Mouse (Mus musculus) liver, embryonic 14.5 days (tissue): ENCODE measurements around the gene Ppip5k1. TPM values are rescaled to one million over a fixed set of nuclear protein-coding genes. Genes with fewer than 3 reads are reported as not detected.

Experiments used
- ATAC-seq: fragments of 200-750 bp; cut with Nextera tagmentation; 2 replicates; pipeline ENCODE4 v1.8.0; 2017; ENCODE audit warnings: moderate number of reproducible peaks, mild to moderate bottlenecking, moderate library complexity; ENCODE audit not compliant: insufficient read depth
- DNase-seq, 3 experiments: peaks; one replicate each; pipeline ENCODE4 v3.0.0-alpha.2; 2012 to 2013; ENCODE audit warnings: low read depth in 3 of 3, low spot score in 3 of 3
- H3K27ac ChIP-seq: fragments of 300-500 bp; sonication (generic); 2 replicates; pipeline ENCODE4 v1.5.1; 2014; ENCODE audit warnings: moderate library complexity, mild to moderate bottlenecking, control low read depth, inconsistent platforms
- H3K27me3 ChIP-seq: fragments of 300-500 bp; sonication (generic); 2 replicates; pipeline ENCODE4 v1.6.1; 2014; ENCODE audit warnings: mild to moderate bottlenecking, low read length, moderate library complexity; ENCODE audit not compliant: control insufficient read depth, insufficient read depth
- H3K36me3 ChIP-seq: fragments of 300-500 bp; sonication (generic); replicated peaks from 2 replicates; pipeline ENCODE4 v1.6.1; 2014; ENCODE audit warnings: low read depth; ENCODE audit not compliant: control insufficient read depth, insufficient read depth
- H3K4me1 ChIP-seq, 2 experiments: fragments of 200-500 bp in 1 of 2; fragments of 300-500 bp in 1 of 2; sonication (generic) in 1 of 2; replicated peaks; 2 replicates each; pipeline ENCODE4 v1.6.1; 2012 to 2014; ENCODE audit warnings: antibody characterized with exemption in 1 of 2, inconsistent platforms in 1 of 2, low read length in 1 of 2; ENCODE audit not compliant: control insufficient read depth in 2 of 2, insufficient read depth in 2 of 2
- H3K4me2 ChIP-seq: fragments of 300-500 bp; sonication (generic); 2 replicates; pipeline ENCODE4 v1.6.1; 2014; ENCODE audit warnings: low read depth, mild to moderate bottlenecking, control low read depth, moderate library complexity
- H3K4me3 ChIP-seq, 2 experiments: fragments of 200-500 bp in 1 of 2; fragments of 300-500 bp in 1 of 2; sonication (generic) in 1 of 2; 2 replicates each; pipeline ENCODE4 v1.5.1; 2012 to 2014; ENCODE audit warnings: low read depth in 2 of 2, low read length in 2 of 2, mild to moderate bottlenecking in 2 of 2, control low read depth in 1 of 2, inconsistent platforms in 1 of 2, moderate library complexity in 1 of 2; ENCODE audit not compliant: insufficient read depth in 1 of 2
- H3K9ac ChIP-seq: fragments of 300-500 bp; sonication (generic); replicated peaks from 2 replicates; pipeline ENCODE4 v1.6.1; 2014; ENCODE audit warnings: mild to moderate bottlenecking, control low read depth, moderate library complexity
- H3K9me3 ChIP-seq: fragments of 300-500 bp; sonication (generic); 2 replicates; pipeline ENCODE4 v1.6.1; 2016; ENCODE audit warnings: low read length, mixed read lengths; ENCODE audit not compliant: control insufficient read depth
- CTCF ChIP-seq: IDR thresholded peaks from 2 replicates; pipeline ENCODE4 v1.5.1; 2016; ENCODE audit warnings: antibody characterized with exemption, low read depth, control low read depth
- EP300 ChIP-seq: IDR thresholded peaks from 2 replicates; pipeline ENCODE4 v1.6.1; 2016; ENCODE audit warnings: antibody characterized with exemption, low read depth
- WGBS: fragments of 180-500 bp; shearing (Covaris S2); extraction: QIAGEN DNeasy Blood & Tissue Kit; methylation state at CpG from one replicate; pipeline ENCODE4 v1.1.7; 2014; ENCODE audit not compliant: insufficient replicate concordance; 5-methylcytosine and 5-hydroxymethylcytosine counted together
- polyA plus RNA-seq, 2 experiments: library from polyadenylated mRNA; depleted of rRNA in 1 of 2; stranded (reverse) in 1 of 2; unstranded in 1 of 2; fragments of >200 nt; fragmentation: Nextera tagmentation in 1 of 2; extraction: Ambion mirVana in 1 of 2; gene quantifications; 2 replicates each; pipeline versions ENCODE4 v1.2.1 to v1.2.3; 2012 to 2014

The Ppip5k1 gene
- polyA plus RNA-seq, 2 experiments, result 4.5 to 5.6 TPM

- no peak for TF ChIP-seq CTCF
- TF ChIP-seq EP300, result no peak
- Histone ChIP-seq H3K27me3 (peaks cover 93% of the 10 kb centered on the region), H3K4me3 (no peak overlapping the region), H3K4me1 (peaks cover 0 to 11% of the 10 kb centered on the region in 2 experiments; a peak in 3 of 4 replicates), H3K36me3 (no peaks in the 10 kb centered on the region), H3K27ac (no peak overlapping the region), H3K4me2 (no peak overlapping the region), H3K9me3 (no peaks in the 10 kb centered on the region), H3K9ac (no peak overlapping the region)
- no peak for ATAC-seq
- no peak for DNase-seq
- WGBS, result 49% methylated on average over 5 of the region's 5 CpGs
Observed at GRCm38 (mm10) chr2:121292316-121293013, 62.7 kb downstream of the Ppip5k1 start.

- H3K4me1 ChIP-seq, result peaks cover 0 to 11% of the 10 kb centered on the region in 2 experiments; a peak in 3 of 4 replicates
- H3K9ac ChIP-seq, result no peak overlapping the region
- peak overlapping the region; percentile 68 for H3K4me2 ChIP-seq
- 7% methylated on average over 36 of the region's 36 CpGs for WGBS
- H3K9me3 ChIP-seq, result no peaks in the 10 kb centered on the region
- ATAC-seq, result no peak
- H3K36me3 ChIP-seq, result no peaks in the 10 kb centered on the region
- TF ChIP-seq CTCF, result peak; percentile 52
- TF ChIP-seq EP300, result no peak
- H3K4me3 ChIP-seq, result peak overlapping the region; percentile 37 to 53
- DNase-seq, result no peak
- peaks cover 70% of the 10 kb centered on the region for H3K27me3 ChIP-seq
- H3K27ac ChIP-seq, result no peak overlapping the region
Observed at GRCm38 (mm10) chr2:121289730-121290540, 65.3 kb downstream of the Ppip5k1 start.

DNA sequence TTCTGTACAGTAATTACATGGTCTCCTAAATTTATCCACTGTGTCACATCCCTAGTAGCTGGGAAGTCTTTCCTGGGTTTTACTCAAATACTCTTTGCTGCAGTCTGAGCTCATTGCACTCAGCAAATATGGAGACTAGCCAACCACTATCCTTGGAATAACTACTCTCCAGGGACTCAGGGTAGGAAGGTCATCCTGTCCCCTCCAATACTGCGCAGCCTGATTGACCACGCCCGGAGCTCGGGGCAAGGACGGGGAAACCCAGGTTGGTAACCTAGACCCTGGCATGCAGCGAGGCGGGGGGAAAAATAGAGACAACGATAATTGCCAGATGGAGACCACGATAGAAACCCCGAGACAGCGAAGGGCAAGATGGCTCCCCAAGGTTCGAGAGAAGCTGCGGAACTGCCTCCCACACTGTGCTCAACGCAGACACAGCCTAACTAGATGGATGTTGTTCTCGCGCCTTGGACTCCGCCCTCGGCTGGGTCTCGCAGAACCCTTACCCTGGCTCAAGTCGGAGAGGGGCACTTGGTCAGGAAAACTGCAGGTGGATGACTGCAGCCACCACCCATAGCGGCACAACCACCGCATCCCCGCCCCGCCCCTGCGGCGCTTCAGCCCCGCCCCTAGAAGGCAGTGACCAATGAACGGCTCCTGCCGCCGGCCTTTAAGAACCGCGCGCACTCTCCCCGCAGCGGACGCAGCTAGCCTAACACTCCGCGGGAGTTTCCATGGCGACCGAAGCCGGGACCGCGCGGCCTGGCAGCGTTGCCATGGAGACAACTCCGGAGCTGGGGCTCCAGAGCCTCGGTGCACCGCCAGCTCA lies 66.1 kb downstream of the Ppip5k1 start, which contains the start of gene Map1a:
Gene Map1a (plus strand): TSS at position 700 of the 829 bp plus-strand sequence.
- peaks cover 0 to 4% of the 10 kb centered on the region in 2 experiments; a peak in 3 of 4 replicates for H3K4me1 ChIP-seq
- H3K9me3 ChIP-seq, result no peaks in the 10 kb centered on the region
- no peak within 1 kb of the TSS for H3K27ac ChIP-seq
- DNase-seq, result peak; percentile 76 to 85 (median 78)
- H3K27me3 ChIP-seq, result peaks cover 62% of the 10 kb centered on the region
- H3K4me2 ChIP-seq, result peak within 1 kb of the TSS; percentile 68
- H3K36me3 ChIP-seq, result no peaks in the 10 kb centered on the region
- H3K4me3 ChIP-seq, result peak within 1 kb of the TSS; percentile 53
- ATAC-seq, result peak; percentile 97
- WGBS, result 3% methylated on average over 48 of the region's 48 CpGs
- H3K9ac ChIP-seq, result no peak within 1 kb of the TSS
- TF ChIP-seq EP300 (no peak), CTCF (no peak; the same call in 1 of the 2 replicates)

- no peak overlapping the region for H3K4me2 ChIP-seq
- WGBS, result 57% methylated on average over 2 of the region's 2 CpGs
- no peak overlapping the region for H3K27ac ChIP-seq
- H3K9me3 ChIP-seq, result no peaks in the 10 kb centered on the region
- TF ChIP-seq CTCF (no peak), EP300 (no peak)
- H3K4me1 ChIP-seq, result peaks cover 0 to 4% of the 10 kb centered on the region in 2 experiments; a peak in 3 of 4 replicates
- no peak overlapping the region for H3K4me3 ChIP-seq
- DNase-seq (no peak), ATAC-seq (no peak)
- H3K27me3 ChIP-seq, result peaks cover 50% of the 10 kb centered on the region
- H3K9ac ChIP-seq, result no peak overlapping the region
- no peaks in the 10 kb centered on the region for H3K36me3 ChIP-seq
Observed at GRCm38 (mm10) chr2:121287850-121288249, 67.3 kb downstream of the Ppip5k1 start.
